Mouse (Mus musculus): ENCODE data around the gene Fsip1.

DNA sequence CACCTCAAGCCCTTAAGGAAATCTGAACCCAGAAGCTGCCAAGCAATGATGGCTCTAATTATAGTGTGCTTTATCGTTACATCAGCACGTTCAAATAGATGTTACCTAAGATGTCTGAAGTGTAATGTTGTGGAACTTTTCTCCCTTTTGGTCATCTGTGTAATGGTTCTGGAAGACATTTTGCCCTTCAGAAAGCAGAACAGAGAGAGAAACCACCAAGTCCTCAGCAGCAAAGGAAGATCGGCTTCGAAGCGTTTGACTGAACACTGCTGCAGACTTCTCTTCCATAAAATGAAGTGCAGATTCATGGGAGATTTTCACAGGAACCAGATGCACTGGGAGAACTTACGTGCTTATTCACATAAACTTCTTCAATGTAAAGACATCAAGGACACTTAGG is 92.6 kb downstream of the Fsip1 start:
- no peak for TF ChIP-seq CTCF (IDR thresholded peaks at IDR 0.05; ENCODE audit: borderline replicate concordance, insufficient read depth, low read length)
- no peak for TF ChIP-seq POLR2A (IDR thresholded peaks at IDR 0.05; ENCODE audit: low read depth, low read length)
